Mouse (Mus musculus): ENCODE data around the gene Kif6. TPM values are rescaled to one million over a fixed set of nuclear protein-coding genes. Genes with fewer than 3 reads are reported as not detected.

Gene Kif6
- total and polyA plus RNA-seq, 2 experiments from 2014 or later: 1.7 to 40.5 TPM

- peaks cover 16% of the 10 kb centered on the region; the same call in 1 of the 2 replicates for H3K27me3 ChIP-seq (ENCODE audit: control insufficient read depth, insufficient read depth, low read length)
- WGBS: 21% methylated on average over 4 of the region's 4 CpGs
Observed at GRCm38 (mm10) chr17:49934586-49934985, 319.6 kb downstream of the Kif6 start.

GRCm38 (mm10) chr17:49935602-49936205 lies 320.8 kb downstream of the Kif6 start:
- Histone ChIP-seq H3K9ac (replicated peaks; ENCODE audit: low read depth, low read length) (no peak overlapping the region), H3K36me3 (replicated peaks; ENCODE audit: control insufficient read depth, insufficient read depth, low read length) (no peaks in the 10 kb centered on the region), H3K9me3 (replicated peaks; ENCODE audit: control insufficient read depth, low read length) (no peaks in the 10 kb centered on the region), H3K4me3 (ENCODE audit: low read depth, low read length) (no peak overlapping the region), H3K27ac (ENCODE audit: low read depth) (no peak overlapping the region), H3K4me1 (ENCODE audit: control insufficient read depth, insufficient read depth) (no peaks in the 10 kb centered on the region), H3K4me2 (ENCODE audit: low read depth, low read length) (no peak overlapping the region), H3K27me3 (ENCODE audit: control insufficient read depth, insufficient read depth, low read length) (peaks cover 16% of the 10 kb centered on the region; the same call in 1 of the 2 replicates)
- peak; percentile 98 for TF ChIP-seq CTCF (IDR thresholded peaks at IDR 0.05; ENCODE audit: low read depth)
- no peak for TF ChIP-seq EP300 (IDR thresholded peaks at IDR 0.05; ENCODE audit: low read depth)
- WGBS: 7% methylated on average over 4 of the region's 4 CpGs
- no peak for ATAC-seq (ENCODE audit: insufficient read depth, low read depth)
- peak; percentile 69 for DNase-seq (ENCODE audit: low spot score)

More at GRCm38 (mm10) chr17:49934586-49934985, 319.6 kb downstream of the Kif6 start:
- H3K4me1 ChIP-seq (ENCODE audit: control insufficient read depth, insufficient read depth): no peaks in the 10 kb centered on the region
- no peaks in the 10 kb centered on the region for H3K9me3 ChIP-seq (replicated peaks; ENCODE audit: control insufficient read depth, low read length)
- H3K27ac ChIP-seq (ENCODE audit: low read depth): no peak overlapping the region
- H3K9ac ChIP-seq (replicated peaks; ENCODE audit: low read depth, low read length): no peak overlapping the region
- no peak overlapping the region for H3K4me2 ChIP-seq (ENCODE audit: low read depth, low read length)
- TF ChIP-seq EP300 (IDR thresholded peaks at IDR 0.05; ENCODE audit: low read depth) (no peak), CTCF (IDR thresholded peaks at IDR 0.05; ENCODE audit: low read depth) (no peak)
- no peaks in the 10 kb centered on the region for H3K36me3 ChIP-seq (replicated peaks; ENCODE audit: control insufficient read depth, insufficient read depth, low read length)
- no peak for ATAC-seq (ENCODE audit: insufficient read depth, low read depth)
- DNase-seq (ENCODE audit: low spot score): no peak
- no peak overlapping the region for H3K4me3 ChIP-seq (ENCODE audit: low read depth, low read length)

DNA sequence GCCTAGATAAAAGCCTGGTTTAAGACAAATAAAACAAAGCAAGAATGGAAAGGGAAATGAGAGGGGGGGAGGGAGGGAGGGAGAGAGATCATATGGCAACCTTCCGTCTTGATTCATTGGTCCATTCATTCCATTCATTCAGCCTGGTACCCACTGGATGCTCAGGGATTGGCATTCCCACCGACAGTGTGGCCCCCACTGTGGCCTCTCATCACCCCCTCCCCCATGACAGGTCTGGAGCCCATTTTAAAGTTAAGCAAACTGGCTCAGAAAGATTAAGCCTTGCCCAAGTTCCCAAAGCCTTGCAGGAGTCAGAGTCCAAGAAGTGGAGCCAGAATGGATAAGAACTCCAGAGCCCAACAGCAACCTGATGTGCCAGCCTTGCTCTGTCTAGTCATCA lies 321.3 kb downstream of the Kif6 start:
- no peak overlapping the region for H3K9ac ChIP-seq (replicated peaks; ENCODE audit: low read depth, low read length)

DNA sequence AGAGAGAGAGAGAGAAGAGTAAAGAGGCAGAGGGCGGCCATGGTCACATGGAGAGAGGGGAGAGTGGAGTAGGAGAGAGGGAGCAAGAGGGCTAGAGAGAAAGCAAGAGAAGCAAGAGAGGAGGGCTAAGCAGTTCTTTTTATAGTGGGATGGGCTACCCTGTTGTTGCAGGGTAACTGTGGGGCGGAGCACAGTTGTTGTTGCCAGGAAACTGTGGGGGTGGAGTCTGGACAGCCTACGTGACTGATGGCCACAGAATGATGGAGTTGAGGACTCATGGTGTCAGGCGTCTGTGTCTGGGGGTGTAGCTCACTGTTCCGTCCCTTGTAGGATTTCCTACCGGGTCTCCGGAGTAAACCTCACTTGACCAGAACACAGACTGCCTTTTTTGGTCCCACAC lies 324.2 kb downstream of the Kif6 start:
- H3K9ac ChIP-seq (replicated peaks; ENCODE audit: low read depth, low read length): no peak overlapping the region
- H3K36me3 ChIP-seq (replicated peaks; ENCODE audit: control insufficient read depth, insufficient read depth, low read length): no peaks in the 10 kb centered on the region
- H3K4me1 ChIP-seq (ENCODE audit: control insufficient read depth, insufficient read depth): no peaks in the 10 kb centered on the region
- DNase-seq (ENCODE audit: low spot score): no peak
- no peak overlapping the region for H3K27ac ChIP-seq (ENCODE audit: low read depth)
- 65% methylated on average over 7 of the region's 7 CpGs for WGBS
- no peak for TF ChIP-seq CTCF (IDR thresholded peaks at IDR 0.05; ENCODE audit: low read depth)
- no peak for TF ChIP-seq EP300 (IDR thresholded peaks at IDR 0.05; ENCODE audit: low read depth)
- H3K4me3 ChIP-seq (ENCODE audit: low read depth, low read length): no peak overlapping the region
- peaks cover 4% of the 10 kb centered on the region; the same call in 1 of the 2 replicates for H3K27me3 ChIP-seq (ENCODE audit: control insufficient read depth, insufficient read depth, low read length)
- no peaks in the 10 kb centered on the region for H3K9me3 ChIP-seq (replicated peaks; ENCODE audit: control insufficient read depth, low read length)
- no peak overlapping the region for H3K4me2 ChIP-seq (ENCODE audit: low read depth, low read length)
- ATAC-seq (ENCODE audit: insufficient read depth, low read depth): no peak

More for the DNA sequence above, 321.3 kb downstream of the Kif6 start:
- Histone ChIP-seq H3K27ac (ENCODE audit: low read depth) (no peak overlapping the region), H3K27me3 (ENCODE audit: control insufficient read depth, insufficient read depth, low read length) (peaks cover 12% of the 10 kb centered on the region; the same call in 1 of the 2 replicates), H3K9me3 (replicated peaks; ENCODE audit: control insufficient read depth, low read length) (no peaks in the 10 kb centered on the region), H3K4me3 (ENCODE audit: low read depth, low read length) (no peak overlapping the region), H3K4me1 (ENCODE audit: control insufficient read depth, insufficient read depth) (no peaks in the 10 kb centered on the region), H3K4me2 (ENCODE audit: low read depth, low read length) (no peak overlapping the region), H3K36me3 (replicated peaks; ENCODE audit: control insufficient read depth, insufficient read depth, low read length) (no peaks in the 10 kb centered on the region)
- no peak for DNase-seq (ENCODE audit: low spot score)
- ATAC-seq (ENCODE audit: insufficient read depth, low read depth): no peak
- TF ChIP-seq EP300 (IDR thresholded peaks at IDR 0.05; ENCODE audit: low read depth) (no peak), CTCF (IDR thresholded peaks at IDR 0.05; ENCODE audit: low read depth) (no peak)
- 29% methylated on average over 2 of the region's 2 CpGs for WGBS

DNA sequence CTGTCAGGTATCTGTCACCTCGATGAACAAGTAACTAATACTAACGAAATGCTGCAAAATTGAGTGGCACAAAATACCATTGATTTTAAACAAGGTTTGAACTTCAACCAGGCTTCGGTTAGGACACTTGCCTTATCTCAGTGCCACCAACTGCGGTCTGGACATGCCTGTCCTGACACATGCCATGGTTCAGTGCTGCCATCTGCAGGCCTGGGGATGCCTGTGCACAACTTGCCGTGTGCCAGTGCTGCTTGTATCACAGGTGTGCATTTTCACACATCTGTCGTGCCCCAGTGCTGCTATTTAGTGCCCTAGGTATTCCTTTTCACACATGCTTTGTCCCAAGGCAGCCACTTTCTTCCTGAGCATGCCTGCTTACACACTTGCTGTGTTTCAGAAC lies 327.7 kb downstream of the Kif6 start:
- no peak for DNase-seq (ENCODE audit: low spot score)
- 61% methylated on average over 6 of the region's 6 CpGs for WGBS
- no peak overlapping the region for H3K4me2 ChIP-seq (ENCODE audit: low read depth, low read length)
- no peaks in the 10 kb centered on the region for H3K9me3 ChIP-seq (replicated peaks; ENCODE audit: control insufficient read depth, low read length)
- TF ChIP-seq CTCF (IDR thresholded peaks at IDR 0.05; ENCODE audit: low read depth): peak; percentile 19
- no peak for TF ChIP-seq EP300 (IDR thresholded peaks at IDR 0.05; ENCODE audit: low read depth)
- no peaks in the 10 kb centered on the region for H3K36me3 ChIP-seq (replicated peaks; ENCODE audit: control insufficient read depth, insufficient read depth, low read length)
- H3K9ac ChIP-seq (replicated peaks; ENCODE audit: low read depth, low read length): no peak overlapping the region
- H3K4me3 ChIP-seq (ENCODE audit: low read depth, low read length): no peak overlapping the region
- ATAC-seq (ENCODE audit: insufficient read depth, low read depth): no peak
- H3K4me1 ChIP-seq (ENCODE audit: control insufficient read depth, insufficient read depth): no peaks in the 10 kb centered on the region
- H3K27ac ChIP-seq (ENCODE audit: low read depth): no peak overlapping the region
- no peaks in the 10 kb centered on the region for H3K27me3 ChIP-seq (ENCODE audit: control insufficient read depth, insufficient read depth, low read length)

- H3K4me1 ChIP-seq (ENCODE audit: control insufficient read depth, insufficient read depth): peaks cover 10% of the 10 kb centered on the region; the same call in 1 of the 2 replicates
- no peak overlapping the region for H3K9ac ChIP-seq (replicated peaks; ENCODE audit: low read depth, low read length)
- TF ChIP-seq EP300 (IDR thresholded peaks at IDR 0.05; ENCODE audit: low read depth): no peak
- TF ChIP-seq CTCF (IDR thresholded peaks at IDR 0.05; ENCODE audit: low read depth): peak; percentile 63
- no peaks in the 10 kb centered on the region for H3K9me3 ChIP-seq (replicated peaks; ENCODE audit: control insufficient read depth, low read length)
- H3K4me3 ChIP-seq (ENCODE audit: low read depth, low read length): peak overlapping the region; percentile 27
- peak overlapping the region; percentile 76; the same call in 1 of the 2 replicates for H3K27ac ChIP-seq (ENCODE audit: low read depth)
- no peaks in the 10 kb centered on the region for H3K27me3 ChIP-seq (ENCODE audit: control insufficient read depth, insufficient read depth, low read length)
- no peaks in the 10 kb centered on the region for H3K36me3 ChIP-seq (replicated peaks; ENCODE audit: control insufficient read depth, insufficient read depth, low read length)
- ATAC-seq (ENCODE audit: insufficient read depth, low read depth): peak; percentile 57; the same call in 1 of the 2 replicates
- DNase-seq (ENCODE audit: low spot score): peak; percentile 73
- peak overlapping the region; percentile 57 for H3K4me2 ChIP-seq (ENCODE audit: low read depth, low read length)
- WGBS: 7% methylated on average over 7 of the region's 7 CpGs
Observed at GRCm38 (mm10) chr17:49951491-49951855, 336.5 kb downstream of the Kif6 start.
